Mouse (Mus musculus) hindbrain, embryonic 15.5 days (tissue): ENCODE results near the gene Cox16. TPM values are rescaled to one million over a fixed set of nuclear protein-coding genes. Genes with fewer than 3 reads are reported as not detected.
"Not testable (repeated sequence)": the region's sequence is repeated elsewhere in the genome, so short reads cannot be mapped to it uniquely, and the experiment has no call there.

Experiments used
- ATAC-seq: fragments of 200-750 bp; cut with Nextera tagmentation; 2 replicates; pipeline ENCODE4 v1.8.0; 2017; ENCODE audit warnings: low read depth, moderate number of reproducible peaks, moderate TSS enrichment; ENCODE audit not compliant: low FRiP score
- H3K27ac ChIP-seq: fragments of 300-500 bp; sonication (generic); replicated peaks from 2 replicates; pipeline ENCODE4 v1.5.1; 2015; ENCODE audit warnings: mild to moderate bottlenecking, inconsistent platforms
- H3K27me3 ChIP-seq: fragments of 300-500 bp; sonication (generic); 2 replicates; pipeline ENCODE4 v1.6.1; 2015; ENCODE audit warnings: control low read depth, inconsistent platforms
- H3K36me3 ChIP-seq: fragments of 300-500 bp; sonication (generic); 2 replicates; pipeline ENCODE4 v1.6.1; 2015; ENCODE audit warnings: control low read depth, inconsistent platforms
- H3K4me1 ChIP-seq: fragments of 300-500 bp; sonication (generic); replicated peaks from 2 replicates; pipeline ENCODE4 v1.6.1; 2015; ENCODE audit warnings: control low read depth, inconsistent platforms
- H3K4me2 ChIP-seq: fragments of 300-500 bp; sonication (generic); 2 replicates; pipeline ENCODE4 v1.6.1; 2015; ENCODE audit warnings: moderate library complexity, mild to moderate bottlenecking, inconsistent platforms
- H3K4me3 ChIP-seq: fragments of 300-500 bp; sonication (generic); 2 replicates; pipeline ENCODE4 v1.5.1; 2015; ENCODE audit warnings: mild to moderate bottlenecking, inconsistent platforms
- H3K9ac ChIP-seq: fragments of 300-500 bp; sonication (generic); 2 replicates; pipeline ENCODE4 v1.6.1; 2015; ENCODE audit warnings: inconsistent platforms
- H3K9me3 ChIP-seq: fragments of 300-500 bp; sonication (generic); 2 replicates; pipeline ENCODE4 v1.6.1; 2016; ENCODE audit warnings: control low read depth, inconsistent platforms
- WGBS: fragments of 180-500 bp; shearing (Covaris S2); methylation state at CpG from one replicate; pipeline ENCODE4 v1.1.7; 2015; 5-methylcytosine and 5-hydroxymethylcytosine counted together
- polyA plus RNA-seq: library from polyadenylated mRNA; unstranded; fragments of >200 nt; fragmentation: Nextera tagmentation; extraction: Ambion mirVana; gene quantifications from 2 replicates; pipeline ENCODE4 v1.2.1, GENCODE M21; 2015

Cox16 gene
- polyA plus RNA-seq, 1 experiment from 2014 or later: 114 TPM

DNA sequence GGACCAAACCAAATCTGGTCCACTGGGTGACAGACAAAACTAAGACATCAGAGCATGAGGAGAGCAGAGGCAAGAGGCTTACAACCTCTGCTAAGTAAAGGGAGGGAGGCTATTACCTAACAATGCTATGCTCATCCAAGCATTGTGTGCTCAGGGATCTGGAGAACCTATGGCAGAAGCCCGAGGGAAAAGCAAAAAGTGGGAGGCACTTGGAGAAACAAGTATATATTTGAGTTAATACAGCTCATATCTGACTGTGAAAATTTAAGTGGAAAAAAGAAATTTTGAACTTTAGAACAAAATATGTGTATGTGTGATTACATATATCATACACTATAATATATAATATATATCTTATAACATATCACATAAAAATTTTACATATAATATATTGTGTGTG, 63.1 kb downstream of the Cox16 start, which contains the start of gene Adam4:
Gene Adam4, minus strand, starts transcription at position 101 of the 400 bp plus-strand sequence.
- H3K27me3 ChIP-seq: no peaks in the 10 kb centered on the region
- no peak for ATAC-seq
- 92% methylated on average over 1 of the region's 1 CpGs for WGBS
- 0 out of 2 replicates have a peak, but pooled peaks cover 7% of the 10 kb centered on the region for H3K9me3 ChIP-seq
- no peak within 1 kb of the TSS for H3K9ac ChIP-seq
- no peak within 1 kb of the TSS for H3K4me2 ChIP-seq
- H3K4me1 ChIP-seq: no peaks in the 10 kb centered on the region
- no peak within 1 kb of the TSS for H3K4me3 ChIP-seq
- no peak within 1 kb of the TSS for H3K27ac ChIP-seq
- H3K36me3 ChIP-seq: peaks cover 6% of the 10 kb centered on the region; the same call in 1 of the 2 replicates

DNA sequence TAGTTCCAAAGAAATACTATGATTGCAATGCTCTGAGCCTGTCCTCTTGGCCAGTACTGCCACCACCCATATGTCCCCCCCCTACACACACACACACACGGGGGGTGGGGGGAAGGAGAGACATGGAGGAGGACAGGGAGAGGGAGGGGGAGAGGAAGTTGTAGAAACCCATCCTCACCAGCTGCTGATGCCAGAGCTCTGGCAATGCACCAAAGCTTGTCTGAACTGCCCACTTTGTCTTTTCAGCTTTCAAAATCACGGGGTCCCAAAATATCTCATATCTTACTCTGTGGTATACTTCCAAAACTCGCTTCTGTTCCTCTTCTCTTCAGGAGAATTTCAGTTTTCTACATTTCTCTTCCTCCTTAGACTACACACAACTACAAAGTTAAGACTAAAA, 71.7 kb downstream of the Cox16 start:
- Histone ChIP-seq H3K9me3 (no peaks in the 10 kb centered on the region), H3K4me1 (no peaks in the 10 kb centered on the region), H3K27me3 (no peaks in the 10 kb centered on the region), H3K4me3 (no peak overlapping the region), H3K27ac (no peak overlapping the region), H3K9ac (no peak overlapping the region), H3K36me3 (no peaks in the 10 kb centered on the region), H3K4me2 (no peak overlapping the region)
- WGBS: 76% methylated on average over 3 of the region's 3 CpGs
- no peak for ATAC-seq

DNA sequence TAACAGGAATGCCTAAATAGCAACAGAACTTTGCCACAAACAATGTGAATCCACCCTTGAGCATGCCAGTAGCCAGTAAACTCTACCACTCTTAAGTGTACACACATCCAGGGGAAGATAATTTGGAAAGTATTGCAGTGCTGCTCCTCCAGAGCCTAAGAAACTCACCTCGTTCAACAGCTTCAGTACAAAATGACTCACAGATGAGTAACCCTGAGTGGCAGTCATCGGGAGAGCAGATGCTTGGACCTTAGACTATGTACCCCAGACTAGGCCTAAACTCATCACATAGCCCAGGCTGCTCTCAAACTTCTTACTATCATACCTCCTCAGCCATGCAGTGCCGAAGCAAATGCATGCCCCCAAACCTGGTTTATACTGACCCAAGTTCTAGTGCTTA, 76.0 kb downstream of the Cox16 start:
- Histone ChIP-seq H3K9me3 (no peaks in the 10 kb centered on the region), H3K4me3 (no peak overlapping the region), H3K4me2 (no peak overlapping the region), H3K36me3 (no peaks in the 10 kb centered on the region), H3K9ac (no peak overlapping the region), H3K27ac (no peak overlapping the region), H3K27me3 (no peaks in the 10 kb centered on the region), H3K4me1 (no peaks in the 10 kb centered on the region)
- no peak for ATAC-seq
- WGBS: 90% methylated on average over 3 of the region's 3 CpGs

DNA sequence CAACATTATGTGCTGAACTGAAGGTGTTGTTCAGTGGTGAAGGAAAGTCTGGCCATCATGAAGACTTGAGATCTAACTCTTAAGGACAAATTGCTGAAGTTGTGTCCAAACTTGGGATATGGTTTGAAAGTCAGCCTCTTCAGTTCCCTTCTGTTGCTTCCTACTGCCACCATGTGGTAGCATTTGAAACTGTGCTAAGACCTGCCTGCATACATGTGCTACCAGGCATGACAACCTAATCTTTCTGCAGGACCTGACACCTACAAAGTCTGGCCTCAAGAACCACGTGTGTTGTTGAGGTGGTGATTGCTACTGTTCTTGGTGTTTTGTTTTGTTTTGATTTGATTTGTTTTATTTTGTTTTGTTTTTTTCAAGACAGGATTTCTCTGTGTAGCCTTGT, 82.7 kb downstream of the Cox16 start:
- no peak for ATAC-seq

DNA sequence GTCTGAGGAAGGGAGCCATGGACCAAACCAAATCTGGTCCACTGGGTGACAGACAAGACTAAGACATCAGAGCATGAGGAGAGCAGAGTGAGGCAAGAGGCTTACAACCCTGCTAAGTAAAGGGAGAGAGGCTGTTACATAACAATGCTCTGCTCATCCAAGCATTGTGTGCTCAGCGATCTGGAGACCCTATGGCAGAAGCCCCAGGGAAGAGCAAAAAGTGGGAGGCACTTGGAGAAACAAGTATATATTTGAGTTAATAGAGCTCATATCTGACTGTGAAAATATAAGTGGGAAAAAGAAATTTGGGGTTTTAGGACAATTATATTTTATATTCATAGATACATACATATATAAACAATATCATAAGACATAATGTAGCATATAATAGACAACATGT, 105.6 kb downstream of the Cox16 start, which contains the start of gene Gm4787:
Gene Gm4787, minus strand, starts transcription at position 101 of the 400 bp plus-strand sequence.
- H3K36me3 ChIP-seq, H3K27me3 ChIP-seq, H3K27ac ChIP-seq, H3K4me1 ChIP-seq, H3K9me3 ChIP-seq, ATAC-seq, H3K4me3 ChIP-seq, H3K4me2 ChIP-seq, H3K9ac ChIP-seq: not testable (repeated sequence)
- 61% methylated on average over 1 of the region's 1 CpGs for WGBS

More for the DNA sequence above, 82.7 kb downstream of the Cox16 start:
- H3K27ac ChIP-seq: no peak overlapping the region
- 15% methylated on average over 1 of the region's 1 CpGs for WGBS
- H3K4me2 ChIP-seq: no peak overlapping the region
- H3K4me3 ChIP-seq: no peak overlapping the region
- H3K4me1 ChIP-seq: no peaks in the 10 kb centered on the region
- H3K9ac ChIP-seq: no peak overlapping the region
- no peaks in the 10 kb centered on the region for H3K27me3 ChIP-seq
- H3K9me3 ChIP-seq: no peaks in the 10 kb centered on the region
- no peaks in the 10 kb centered on the region for H3K36me3 ChIP-seq

DNA sequence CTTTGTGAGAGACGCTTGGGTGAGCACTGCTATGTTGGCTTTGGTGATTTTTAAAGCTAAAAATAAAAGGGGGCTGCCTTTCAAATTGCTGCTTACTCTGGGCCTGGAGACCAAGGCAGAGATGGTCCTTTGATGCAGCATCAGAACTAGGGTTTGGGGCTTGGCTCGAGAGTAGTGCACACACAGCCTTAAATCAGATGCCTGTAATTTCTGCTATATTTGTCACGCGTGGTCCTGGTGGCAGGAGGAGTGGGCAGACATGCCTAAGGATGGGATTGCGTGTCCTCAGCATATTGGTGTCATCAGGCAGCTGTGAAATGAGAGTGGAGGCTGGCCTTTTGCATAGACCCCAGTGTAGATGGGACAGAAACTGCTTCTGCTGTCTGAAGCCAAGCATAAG, 151.1 kb downstream of the Cox16 start:
- Histone ChIP-seq H3K9me3 (no peaks in the 10 kb centered on the region), H3K36me3 (no peaks in the 10 kb centered on the region), H3K4me3 (peak overlapping the region; percentile 64), H3K4me1 (peaks cover 25% of the 10 kb centered on the region), H3K27me3 (0 out of 2 replicates have a peak, but pooled peaks cover 4% of the 10 kb centered on the region), H3K27ac (peak overlapping the region; percentile 91), H3K4me2 (peak overlapping the region; percentile 90), H3K9ac (peak overlapping the region; percentile 83)
- 63% methylated on average over 5 of the region's 5 CpGs for WGBS
- no peak for ATAC-seq

DNA sequence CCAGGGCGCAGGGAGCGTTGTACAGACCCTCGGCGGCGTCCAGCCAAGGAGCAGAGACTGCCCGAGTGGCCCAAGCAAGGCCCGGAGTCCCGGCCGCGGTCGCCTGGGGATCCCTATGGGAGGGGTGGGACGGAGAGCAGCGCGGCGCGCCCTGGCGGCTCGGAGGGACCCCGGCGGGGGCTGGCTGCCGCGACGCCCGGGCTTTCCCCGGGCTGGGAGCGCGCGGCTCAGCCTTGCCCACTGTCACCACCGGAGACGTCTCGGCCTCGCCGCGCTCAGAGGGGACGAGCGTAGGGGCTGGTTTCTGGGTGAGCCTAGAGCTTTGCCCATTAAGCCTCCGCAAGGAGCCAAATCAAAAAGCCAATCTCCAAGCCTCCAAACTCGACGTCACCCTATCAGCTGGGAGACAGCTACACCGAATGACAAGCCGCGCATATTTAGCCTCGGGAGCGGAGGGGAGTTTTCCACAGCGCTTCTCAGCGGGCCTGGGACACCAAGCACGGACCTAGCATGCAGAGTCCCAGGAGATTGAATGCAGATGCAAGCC, 152.0 kb downstream of the Cox16 start, which contains the start of gene Slc8a3:
Gene Slc8a3, minus strand, starts transcription at position 306 of the 547 bp plus-strand sequence.
- Histone ChIP-seq H3K4me2 (peak within 1 kb of the TSS; percentile 90), H3K4me3 (peak within 1 kb of the TSS; percentile 64), H3K9ac (peak within 1 kb of the TSS; percentile 83), H3K9me3 (no peaks in the 10 kb centered on the region), H3K27me3 (0 out of 2 replicates have a peak, but pooled peaks cover 4% of the 10 kb centered on the region), H3K4me1 (peaks cover 25% of the 10 kb centered on the region), H3K27ac (peak within 1 kb of the TSS; percentile 91), H3K36me3 (no peaks in the 10 kb centered on the region)
- ATAC-seq: peak; percentile 82
- under 1% methylated on average over 44 of the region's 47 CpGs for WGBS

DNA sequence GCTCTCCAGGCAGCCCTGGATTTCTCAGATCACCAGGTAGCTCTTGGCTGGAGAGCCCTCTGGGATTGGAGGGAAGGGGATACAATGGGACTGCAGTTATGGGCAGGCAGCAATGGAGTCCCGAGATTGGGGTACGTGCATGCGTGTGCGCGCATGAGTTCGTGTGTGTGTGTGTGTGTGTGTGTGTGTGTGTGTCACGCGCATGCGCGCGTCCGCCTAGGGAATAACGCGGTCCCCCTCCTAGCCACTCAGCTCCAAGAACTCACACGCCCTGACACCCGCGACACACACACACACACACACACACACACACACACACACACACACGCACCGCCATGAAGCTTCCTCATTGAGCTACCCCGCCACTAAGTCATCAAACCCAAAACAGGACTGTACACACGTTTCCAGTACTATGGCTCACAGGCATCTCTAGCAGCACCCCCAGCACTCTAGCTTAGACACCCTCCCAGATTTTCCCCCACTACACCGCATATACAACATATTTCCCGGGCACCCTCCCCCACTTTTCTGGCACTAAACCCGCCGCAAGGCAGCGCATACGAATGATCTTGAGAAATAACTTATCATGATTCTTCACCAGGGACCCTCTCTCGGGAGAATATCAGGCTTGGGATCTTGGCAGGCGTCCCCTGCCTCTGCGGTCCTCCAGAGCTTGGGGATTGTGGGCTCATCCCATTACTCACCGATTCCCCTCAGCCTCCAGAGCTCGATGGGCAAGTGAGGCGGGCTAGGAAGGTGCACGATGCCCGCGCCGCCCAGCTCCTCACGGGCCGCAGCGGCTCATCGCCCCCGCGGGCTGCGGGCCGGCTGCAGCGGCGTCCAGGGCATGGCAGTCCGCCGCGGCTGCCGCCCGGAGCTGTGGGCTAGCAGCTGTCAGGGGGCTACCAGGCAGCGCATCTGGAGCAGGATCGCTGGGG, 152.7 kb downstream of the Cox16 start:
- Histone ChIP-seq H3K9me3 (no peaks in the 10 kb centered on the region), H3K9ac (peak overlapping the region; percentile 83), H3K4me3 (peak overlapping the region; percentile 64), H3K4me1 (peaks cover 25% of the 10 kb centered on the region), H3K4me2 (peak overlapping the region; percentile 90), H3K36me3 (no peaks in the 10 kb centered on the region), H3K27me3 (0 out of 2 replicates have a peak, but pooled peaks cover 4% of the 10 kb centered on the region), H3K27ac (peak overlapping the region; percentile 91)
- WGBS: 1% methylated on average over 52 of the region's 54 CpGs
- ATAC-seq: peak; percentile 82

DNA sequence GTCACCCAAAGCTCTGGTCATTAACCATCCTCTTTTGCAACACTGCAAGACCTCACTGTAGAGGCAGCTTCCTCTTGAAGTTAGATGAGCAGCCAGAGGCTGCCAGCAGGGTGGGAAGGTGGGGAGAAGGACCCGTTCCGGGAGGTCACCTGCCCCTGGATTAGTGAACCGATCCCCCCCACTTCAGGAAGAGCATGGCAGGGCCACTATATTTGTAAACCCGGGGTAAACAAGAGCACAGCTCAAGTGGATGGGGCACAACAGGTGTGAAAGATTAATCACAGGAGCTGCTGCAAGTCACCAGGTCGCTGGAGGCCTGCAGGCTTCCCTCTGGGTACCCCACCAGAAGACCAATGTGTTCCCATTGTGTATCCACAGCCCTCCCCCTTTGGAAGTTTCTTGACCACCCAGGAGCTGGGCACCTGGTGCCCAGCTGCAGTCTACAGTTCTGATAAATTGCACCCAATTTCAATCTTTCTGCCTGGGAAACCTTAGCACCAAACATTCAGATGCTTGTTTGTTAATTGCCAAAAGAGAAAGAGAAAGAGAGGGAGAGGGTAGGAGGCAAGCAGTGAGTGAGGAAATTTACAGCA, 153.8 kb downstream of the Cox16 start:
- Histone ChIP-seq H3K9me3 (no peaks in the 10 kb centered on the region), H3K9ac (peak overlapping the region; percentile 26; the same call in 1 of the 2 replicates), H3K27ac (peak overlapping the region; percentile 91), H3K27me3 (0 out of 2 replicates have a peak, but pooled peaks cover 4% of the 10 kb centered on the region), H3K4me3 (peak overlapping the region; percentile 64), H3K36me3 (no peaks in the 10 kb centered on the region), H3K4me1 (peaks cover 25% of the 10 kb centered on the region), H3K4me2 (peak overlapping the region; percentile 90)
- 43% methylated on average over 5 of the region's 5 CpGs for WGBS
- no peak for ATAC-seq

DNA sequence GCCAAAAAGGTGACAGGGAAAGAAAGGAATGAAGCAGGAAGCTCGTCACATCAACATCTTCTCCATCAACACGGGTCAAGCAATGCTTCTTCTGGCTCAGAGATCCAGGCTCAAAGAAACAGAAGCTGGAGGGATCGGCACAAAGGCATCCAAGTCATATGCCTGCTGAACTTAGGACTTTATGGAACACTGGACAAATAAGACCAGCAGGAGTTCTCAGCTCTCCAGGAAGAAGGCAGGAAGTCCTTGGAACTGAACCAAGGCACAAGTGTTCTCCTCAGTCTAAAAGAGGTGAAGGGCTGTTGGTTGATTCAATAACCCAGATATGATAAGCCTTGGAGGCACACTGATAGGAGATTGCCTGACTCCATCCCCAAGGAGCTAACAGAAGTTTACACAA, 159.9 kb downstream of the Cox16 start:
- Histone ChIP-seq H3K4me1 (peaks cover 5% of the 10 kb centered on the region; the same call in 1 of the 2 replicates), H3K9ac (no peak overlapping the region), H3K4me2 (no peak overlapping the region), H3K9me3 (no peaks in the 10 kb centered on the region), H3K4me3 (no peak overlapping the region), H3K27me3 (no peaks in the 10 kb centered on the region), H3K36me3 (no peaks in the 10 kb centered on the region), H3K27ac (no peak overlapping the region)
- ATAC-seq: no peak
- 89% methylated on average over 3 of the region's 3 CpGs for WGBS

DNA sequence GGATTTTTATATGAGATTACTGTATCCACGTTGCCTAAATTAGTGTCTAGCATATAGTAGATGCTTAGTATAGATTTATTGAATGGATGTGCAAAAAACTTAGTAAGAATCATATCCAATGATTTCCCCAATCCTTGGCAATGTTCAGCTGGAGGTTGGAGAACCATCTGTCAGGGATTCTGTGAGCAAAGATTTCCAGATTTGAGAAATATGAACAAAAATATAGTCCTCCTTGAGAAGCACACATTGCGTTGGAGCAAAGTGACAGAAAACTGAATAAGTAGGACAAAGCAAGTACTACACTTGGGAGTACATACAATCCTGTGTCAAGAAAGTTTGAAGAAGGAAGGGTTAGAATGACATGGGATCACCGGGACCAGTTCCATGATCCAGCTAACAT, 160.8 kb downstream of the Cox16 start:
- H3K4me2 ChIP-seq: no peak overlapping the region
- peaks cover 5% of the 10 kb centered on the region; the same call in 1 of the 2 replicates for H3K4me1 ChIP-seq
- ATAC-seq: no peak
- H3K4me3 ChIP-seq: no peak overlapping the region
- H3K9me3 ChIP-seq: no peaks in the 10 kb centered on the region
- WGBS: 92% methylated on average over 3 of the region's 3 CpGs
- no peak overlapping the region for H3K27ac ChIP-seq
- no peak overlapping the region for H3K9ac ChIP-seq
- no peaks in the 10 kb centered on the region for H3K27me3 ChIP-seq
- H3K36me3 ChIP-seq: no peaks in the 10 kb centered on the region
